Mouse (Mus musculus): Measurements from ENCODE around the gene G430095P16Rik. TPM values are rescaled to one million over a fixed set of nuclear protein-coding genes. Genes with fewer than 3 reads are reported as not detected.

The G430095P16Rik gene
- total RNA-seq, 2 experiments from 2014 or later, result 0.39 TPM; not detected in 1

Other genes with a start within 250 kb of the G430095P16Rik start
- gene Ier2, start 60.2 kb upstream of the G430095P16Rik start, total RNA-seq (2021), result 10 to 100 TPM; 14.3 to 18.3 TPM
- gene Trmt1, start 36.7 kb upstream of the G430095P16Rik start, total RNA-seq (2021), result 10 to 100 TPM; 32.6 to 37.6 TPM
- gene Nacc1, start 35.1 kb upstream of the G430095P16Rik start, total RNA-seq (2021), result 10 to 100 TPM; 32.0 to 32.6 TPM
- gene Lyl1, start 21.6 kb upstream of the G430095P16Rik start, total RNA-seq (2021), result 1 to 10 TPM; 4.2 to 4.5 TPM
- gene Nfix, start 77.3 kb downstream of the G430095P16Rik start, total RNA-seq (2021), result 100 to 1,000 TPM; 287 to 311 TPM
- gene Dand5, start 99.8 kb downstream of the G430095P16Rik start, total RNA-seq (2021), result 10 to 100 TPM in 1 of 2 experiments, 1 to 10 TPM in 1; 9.6 to 10.3 TPM
- 10 to 100 TPM; 28.9 to 30.0 TPM for gene Gadd45gip1, start 108.5 kb downstream of the G430095P16Rik start, total RNA-seq (2021)
- 10 to 100 TPM; 80.8 to 81.1 TPM for gene Rad23a, start 117.7 kb downstream of the G430095P16Rik start, total RNA-seq (2021)
- gene Calr, start 123.9 kb downstream of the G430095P16Rik start, total RNA-seq (2021), result 100 to 1,000 TPM; 365 to 441 TPM
- 10 to 100 TPM; 24.7 to 25.5 TPM for gene Farsa, start 134.0 kb downstream of the G430095P16Rik start, total RNA-seq (2021)
- 1 to 10 TPM; 2.3 to 3.0 TPM for gene Syce2, start 149.1 kb downstream of the G430095P16Rik start, total RNA-seq (2021)
- gene Gcdh, start 170.9 kb downstream of the G430095P16Rik start, total RNA-seq (2021), result 10 to 100 TPM; 63.1 to 68.2 TPM
- gene Klf1, start 178.9 kb downstream of the G430095P16Rik start, total RNA-seq (2021), result not detected
- 1 to 10 TPM; 7.7 to 7.9 TPM for gene Dnase2a, start 185.6 kb downstream of the G430095P16Rik start, total RNA-seq (2021)
- under 1 TPM; 0.08 to 0.14 TPM for gene Mast1, start 214.4 kb downstream of the G430095P16Rik start, total RNA-seq (2021)
- gene Rtbdn, start 224.0 kb downstream of the G430095P16Rik start, total RNA-seq (2021), result not detected
- gene Gm49661, start 246.4 kb downstream of the G430095P16Rik start, total RNA-seq (2021), result not detected
- 100 to 1,000 TPM; 650 to 659 TPM for gene Prdx2, start 246.6 kb downstream of the G430095P16Rik start, total RNA-seq (2021)
- gene Rnaseh2a, start 246.8 kb downstream of the G430095P16Rik start, total RNA-seq (2021), result 10 to 100 TPM; 45.2 to 48.2 TPM

All from heart, postnatal 25 days (tissue).